Mouse (Mus musculus) myocyte (in vitro differentiated cells): ENCODE results near the gene Cep85l.

Source experiments
- POLR2A ChIP-seq: IDR thresholded peaks from one replicate; pipeline ENCODE4 v1.6.1; 2011; ENCODE audit warnings: low read depth, mild to moderate bottlenecking, control low read depth, moderate library complexity; ENCODE audit not compliant: insufficient read length
- TCF12 ChIP-seq: IDR thresholded peaks from one replicate; pipeline ENCODE4 v1.6.1; 2011; ENCODE audit warnings: mild to moderate bottlenecking, control low read depth; ENCODE audit not compliant: poor library complexity, insufficient read depth, severe bottlenecking

GRCm38 (mm10) chr10:53305867-53306266 is 73.9 kb downstream of the Cep85l start:
- no peak for TF ChIP-seq TCF12
- no peak for TF ChIP-seq POLR2A
